Mouse (Mus musculus): ENCODE measurements at regions not wholly inside any gene's neighbourhood (a gene's known extent, or its start where the extent isn't known, plus 50 kb on each side); places are given as distances from the start of the nearest gene placed in this dataset.
"Not testable (repeated sequence)": the region's sequence is repeated elsewhere in the genome, so short reads cannot be mapped to it uniquely, and the experiment has no call there.

DNA sequence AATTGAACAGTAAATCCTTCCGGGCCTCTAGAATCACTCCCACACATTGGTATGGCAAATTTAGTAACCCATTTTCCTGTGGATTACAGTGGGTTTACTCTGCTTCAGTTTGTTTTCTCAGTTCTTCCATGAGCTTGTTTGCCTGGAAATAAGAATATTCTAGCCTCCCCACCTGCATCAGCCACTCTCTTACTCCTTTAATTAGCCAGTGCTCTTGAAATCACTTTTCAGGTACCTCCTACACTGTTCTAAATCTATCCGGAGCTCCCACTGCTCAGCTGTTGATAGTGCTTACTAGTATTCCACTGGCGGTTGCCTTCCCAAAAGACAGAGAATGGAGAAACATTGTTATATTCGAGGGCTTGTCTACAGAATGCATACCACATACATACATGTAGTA lies 167.1 kb downstream of the Htr7 start:
- no peak for DNase-seq

DNA sequence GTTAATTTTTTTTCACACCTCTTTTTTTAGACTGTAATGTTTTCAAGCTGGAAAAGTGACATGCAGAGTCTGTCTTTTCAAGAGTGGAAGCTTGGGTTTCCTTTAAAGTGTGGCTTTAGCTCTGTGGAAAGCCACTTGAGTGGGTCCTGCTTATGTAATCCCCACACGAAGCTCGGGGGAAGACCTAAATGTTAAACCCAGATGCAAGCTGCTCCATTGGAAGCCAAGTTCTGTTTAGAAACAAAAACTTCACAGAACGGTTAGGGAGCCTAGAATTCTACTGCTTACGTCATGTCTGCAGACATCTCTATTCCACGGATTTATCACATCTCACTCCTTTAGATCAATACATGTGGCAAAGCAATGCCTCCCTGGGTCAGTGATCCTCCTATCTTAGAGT lies 171.0 kb downstream of the Htr7 start:
- no peak for DNase-seq

DNA sequence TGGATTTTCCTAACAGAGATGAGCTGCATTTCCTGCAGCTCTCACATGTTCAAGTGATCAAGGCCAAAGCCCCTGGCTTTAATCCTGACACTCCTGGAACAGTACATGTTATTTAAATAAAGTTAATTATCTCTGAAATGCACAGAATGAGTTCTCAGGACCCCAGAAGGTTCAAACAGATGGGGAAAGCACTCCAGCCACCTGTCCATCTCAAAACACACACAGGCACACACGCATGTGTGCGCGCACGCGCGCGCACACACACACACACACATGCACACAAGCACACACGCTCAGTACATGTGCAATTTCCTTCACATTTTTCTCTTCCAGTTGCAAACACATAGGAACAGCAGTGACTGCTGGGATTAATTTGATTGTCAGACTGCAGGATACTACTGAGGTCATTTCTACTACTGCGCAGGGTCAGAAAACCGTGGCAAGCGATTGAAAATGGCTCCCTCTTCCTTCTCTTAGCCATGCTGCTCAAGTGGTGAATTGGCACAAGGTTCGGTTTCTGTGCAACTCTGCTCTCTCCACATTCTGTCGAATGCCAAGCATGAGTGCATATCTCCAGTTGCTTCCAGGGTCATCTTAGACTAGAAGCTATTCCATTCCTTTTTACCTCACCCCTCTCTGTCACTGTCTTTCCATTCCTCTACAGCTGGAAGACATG lies 175.4 kb downstream of the Htr7 start:
- no peak for DNase-seq

DNA sequence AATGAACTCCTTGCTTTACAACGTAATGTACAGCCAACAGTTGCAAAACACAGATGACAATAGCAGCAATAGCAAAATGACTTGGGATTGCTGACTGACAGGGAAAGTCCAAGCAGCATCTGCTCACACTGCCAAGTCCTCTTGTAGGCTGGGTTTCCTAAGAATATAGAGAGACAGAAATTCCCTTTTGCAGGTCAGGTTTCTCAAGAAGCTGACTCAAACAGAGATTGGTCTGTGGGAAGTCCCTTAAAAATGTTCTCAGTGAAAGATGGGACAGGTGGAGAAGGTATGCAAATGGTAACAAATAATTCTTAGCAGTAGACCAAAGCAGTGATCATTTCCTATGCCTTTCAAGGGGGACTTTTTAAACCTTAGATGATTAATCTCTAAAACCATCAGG lies 181.8 kb downstream of the Htr7 start:
- no peak for DNase-seq

DNA sequence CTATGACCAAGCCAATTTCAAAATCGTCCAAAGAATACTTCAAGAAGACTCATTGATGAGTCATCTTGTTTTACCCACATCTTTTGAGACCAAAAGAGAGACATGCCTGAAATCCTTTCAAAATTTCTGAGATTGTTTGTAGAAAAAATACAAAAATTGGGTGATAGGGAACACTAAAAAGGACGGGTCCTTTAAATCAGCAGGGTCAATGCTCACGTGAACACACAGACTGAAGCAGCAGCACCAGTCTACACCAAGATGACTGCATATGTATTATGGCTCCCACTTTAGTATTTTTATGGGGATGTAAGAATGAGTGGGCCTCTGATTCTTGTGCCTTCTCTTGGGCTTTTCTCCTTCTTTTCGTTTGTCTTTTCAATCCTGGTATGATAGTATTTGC lies 186.6 kb downstream of the Htr7 start:
- no peak for DNase-seq

DNA sequence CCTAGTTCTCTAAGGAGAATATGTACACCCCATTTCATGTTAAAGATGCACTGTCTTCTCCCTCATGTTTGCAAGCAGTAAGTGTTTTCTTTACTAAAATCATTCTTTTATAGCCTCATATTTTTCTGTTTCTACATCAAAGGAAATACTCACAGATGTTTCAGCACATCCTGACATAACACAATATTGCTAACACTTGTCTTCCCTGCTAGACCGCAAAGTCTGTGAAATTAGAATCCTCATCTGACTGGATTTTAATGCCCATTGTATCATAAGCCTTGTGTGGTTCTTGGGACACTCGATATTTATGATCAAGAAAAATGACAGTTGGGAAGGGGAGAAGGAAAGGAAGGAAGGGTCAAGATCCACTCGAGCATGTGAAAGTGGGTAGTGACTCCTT lies 188.8 kb downstream of the Htr7 start:
- DNase-seq, result no peak

DNA sequence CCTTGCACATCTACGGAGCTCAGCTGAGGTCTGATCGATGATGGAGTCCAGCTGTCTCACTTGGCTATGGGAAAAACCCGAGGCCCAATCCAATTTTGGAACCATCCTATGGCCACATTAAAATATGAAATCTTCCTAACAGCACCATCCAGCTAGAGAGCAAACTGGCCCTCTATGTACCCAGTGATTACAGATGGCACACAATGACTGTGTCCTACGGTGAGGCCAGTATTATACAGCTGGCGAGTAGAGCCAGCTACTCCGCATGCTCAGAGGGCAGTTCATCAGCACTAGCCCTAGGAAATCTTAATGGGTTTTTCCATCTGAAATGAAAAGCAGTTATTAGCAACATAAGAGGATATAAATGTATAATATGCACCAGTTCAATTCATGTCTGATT lies 194.3 kb downstream of the Htr7 start:
- DNase-seq, result no peak

DNA sequence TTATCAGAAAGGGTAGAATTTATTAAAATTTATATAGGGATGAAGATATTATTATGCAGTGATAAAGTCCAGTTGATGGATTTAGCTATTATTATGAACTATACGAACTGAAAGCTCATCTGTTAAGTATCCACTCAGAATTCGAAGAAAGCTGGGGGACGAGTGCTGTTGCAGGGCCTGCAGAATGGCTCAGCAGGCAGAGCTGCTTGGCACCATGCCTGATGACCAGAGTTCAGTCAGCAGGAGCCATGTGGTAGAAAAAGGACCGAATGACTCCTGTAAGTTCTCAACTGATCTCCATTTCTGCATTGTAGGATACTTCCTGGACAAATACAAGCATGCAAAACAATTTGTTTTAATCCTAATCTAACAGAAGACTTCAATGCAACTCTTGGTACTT lies 195.9 kb downstream of the Htr7 start:
- DNase-seq, result no peak

DNA sequence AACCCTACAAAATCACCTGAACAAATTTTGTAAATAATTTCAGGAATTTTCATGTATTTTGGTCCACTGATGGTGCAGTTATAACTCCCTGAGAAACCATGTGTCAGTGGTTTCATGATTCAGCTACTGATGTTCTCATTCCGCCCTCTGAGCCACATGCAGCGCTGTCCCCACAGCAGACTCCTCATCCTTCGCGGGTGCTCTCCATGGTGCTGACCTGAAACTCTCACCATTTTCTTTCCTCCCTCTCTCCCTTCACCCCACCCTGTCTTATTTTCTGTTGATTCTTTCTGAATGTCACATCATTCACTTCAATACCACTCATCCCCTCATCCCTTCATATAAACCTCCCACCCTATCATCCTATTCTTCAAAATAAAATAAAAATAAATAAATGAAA lies 224.3 kb downstream of the Htr7 start:
- peak in 1 of 2 experiments; percentile 5 for DNase-seq

DNA sequence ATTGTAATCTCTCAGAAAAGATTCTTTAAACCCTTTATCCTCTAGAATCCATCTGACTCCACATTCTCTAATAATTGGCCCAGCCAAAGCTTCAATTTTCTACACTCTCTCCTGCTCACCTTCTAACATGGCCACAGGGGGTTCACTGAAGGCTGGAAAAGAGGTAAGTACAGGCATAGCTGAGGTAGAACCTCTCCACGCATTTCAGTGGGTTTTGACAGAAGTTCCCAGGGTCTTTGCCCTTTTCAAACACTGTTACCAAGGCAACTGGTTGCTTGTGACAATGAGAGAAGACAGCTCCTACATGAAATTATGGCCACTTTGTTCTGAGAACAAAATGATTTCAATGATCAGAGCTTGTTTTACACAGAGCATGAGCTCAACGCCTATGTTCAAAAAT lies 231.2 kb downstream of the Htr7 start:
- DNase-seq, result no peak

DNA sequence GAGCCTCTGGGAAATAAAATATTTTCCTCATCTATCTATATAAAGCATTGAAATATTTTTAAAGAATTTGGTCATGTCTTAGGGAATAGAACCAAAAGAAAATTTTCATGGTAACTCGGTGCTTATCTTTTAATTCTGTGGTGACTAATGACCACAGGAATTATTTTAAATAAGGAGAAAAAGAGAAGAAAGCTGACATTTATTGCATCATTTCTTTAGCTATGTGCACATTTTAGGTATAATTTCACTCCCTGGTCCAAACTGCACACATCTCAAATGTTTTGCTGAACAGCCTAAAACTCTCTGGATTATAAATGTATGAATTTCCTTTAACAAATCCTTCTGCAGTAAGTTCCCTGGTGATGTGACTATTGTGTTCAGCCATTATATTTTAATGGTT lies 237.7 kb downstream of the Htr7 start:
- DNase-seq, result no peak

DNA sequence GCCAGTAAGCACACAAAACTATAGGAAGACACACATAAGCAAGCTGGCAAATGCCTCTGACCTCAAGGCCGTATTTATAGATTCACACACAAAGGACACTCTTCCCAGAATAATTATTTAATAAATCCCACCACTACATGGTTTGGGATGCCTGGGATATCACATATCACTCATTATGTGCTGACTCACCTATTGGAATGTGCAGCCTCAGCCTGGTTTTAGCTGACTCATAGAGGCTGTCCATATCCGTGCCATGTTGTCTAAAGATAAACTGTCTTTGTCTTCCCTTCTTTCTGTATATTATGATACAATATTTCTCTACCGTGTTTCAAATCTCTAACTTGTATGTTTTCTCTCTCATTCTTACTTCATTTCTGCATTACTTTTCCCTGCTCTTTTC lies 262.6 kb downstream of the Htr7 start:
- no peak for DNase-seq

DNA sequence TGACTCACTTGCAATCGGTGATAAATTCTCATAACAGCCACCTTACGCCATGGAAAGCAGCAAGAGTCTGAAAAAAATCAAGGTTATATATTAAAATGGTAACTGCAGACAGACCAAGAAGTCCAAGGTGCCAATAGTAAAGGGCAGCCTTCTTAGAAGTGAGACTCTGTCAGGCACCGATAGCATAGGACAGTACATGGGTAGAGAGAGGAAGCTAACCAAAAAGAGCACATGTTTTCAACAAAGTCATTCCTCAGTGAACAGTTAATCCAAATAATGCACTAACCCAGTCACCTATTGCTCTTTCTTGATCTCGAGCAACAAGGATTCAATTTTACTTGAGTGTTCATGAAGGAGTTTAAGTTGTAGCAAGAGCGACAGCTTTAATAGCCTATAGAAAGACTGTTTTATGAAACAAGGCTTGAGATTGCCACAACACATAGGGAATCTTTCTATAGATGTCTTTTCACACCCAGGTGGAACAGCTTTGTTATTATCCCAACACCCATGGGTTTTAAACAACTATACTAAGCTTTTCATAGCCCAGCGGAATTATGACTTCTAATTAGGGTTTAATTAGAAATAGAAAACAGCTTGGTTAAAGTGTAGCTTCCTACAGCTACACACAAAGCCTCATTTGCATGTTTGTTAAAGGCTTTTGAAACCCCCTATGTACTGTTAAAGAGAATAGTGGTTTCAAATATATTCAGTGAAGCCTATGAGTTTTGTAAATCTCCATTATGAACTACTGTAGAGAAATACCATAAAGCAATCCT lies 269.9 kb downstream of the Htr7 start:
- DNase-seq, result no peak

DNA sequence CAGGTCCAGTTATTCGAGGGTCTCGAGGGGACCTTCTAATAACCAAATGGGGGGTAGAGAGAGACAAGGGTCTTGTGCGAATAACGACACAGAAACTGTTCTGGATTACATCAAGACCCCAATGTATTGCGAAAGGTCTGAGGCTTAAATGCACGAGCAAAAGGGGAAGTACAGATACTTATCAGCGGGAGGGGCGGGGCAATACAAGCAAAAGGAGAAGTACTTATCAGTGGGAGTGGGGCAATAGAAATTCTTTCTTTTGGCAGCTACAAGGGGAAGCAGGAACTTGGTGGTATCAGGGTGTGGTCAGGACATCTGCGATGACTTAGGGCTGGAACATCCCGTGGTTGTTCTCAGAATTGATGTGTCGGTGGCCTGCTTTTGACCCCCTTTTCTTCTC lies 295.6 kb downstream of the Htr7 start:
- DNase-seq, result not testable (repeated sequence)

DNA sequence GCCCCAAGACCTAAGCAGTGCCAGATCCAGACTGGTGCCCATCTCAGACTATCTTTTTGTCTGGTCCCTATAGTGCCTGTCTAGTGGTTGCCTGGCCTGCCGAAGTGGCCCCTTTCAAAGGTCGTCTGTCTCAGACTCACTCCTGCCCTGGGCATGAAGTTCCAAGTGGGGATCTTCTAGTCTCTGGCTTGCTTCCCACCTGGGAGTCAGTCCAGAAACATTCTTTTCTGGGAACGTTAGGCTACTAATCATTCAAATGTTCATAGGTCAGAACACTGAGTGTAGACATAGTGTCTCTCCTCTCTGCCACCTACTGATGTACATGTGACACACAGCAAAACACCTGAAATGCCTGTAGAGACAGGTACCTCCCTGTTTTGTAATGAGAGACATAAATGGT lies 297.6 kb downstream of the Htr7 start:
- no peak for DNase-seq

DNA sequence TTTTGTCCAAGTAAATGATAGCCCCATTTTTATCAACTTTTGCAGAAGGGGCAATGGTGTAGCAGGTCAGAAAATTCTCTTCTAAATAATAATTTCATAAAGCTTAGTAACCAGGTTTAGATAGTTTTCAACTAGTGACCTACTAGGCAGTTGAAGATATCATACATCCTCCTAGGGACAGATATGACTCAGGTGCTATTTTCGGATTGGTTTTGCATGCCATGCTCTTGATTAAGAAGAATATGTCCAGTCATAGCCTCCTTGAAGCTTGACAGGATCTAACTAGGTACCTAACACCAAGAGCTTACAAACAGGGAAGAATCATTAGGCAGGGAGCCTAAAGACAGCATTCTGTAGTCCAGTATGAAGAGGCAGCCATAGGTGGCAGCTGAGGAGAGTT lies 301.8 kb downstream of the Htr7 start:
- DNase-seq, result no peak

DNA sequence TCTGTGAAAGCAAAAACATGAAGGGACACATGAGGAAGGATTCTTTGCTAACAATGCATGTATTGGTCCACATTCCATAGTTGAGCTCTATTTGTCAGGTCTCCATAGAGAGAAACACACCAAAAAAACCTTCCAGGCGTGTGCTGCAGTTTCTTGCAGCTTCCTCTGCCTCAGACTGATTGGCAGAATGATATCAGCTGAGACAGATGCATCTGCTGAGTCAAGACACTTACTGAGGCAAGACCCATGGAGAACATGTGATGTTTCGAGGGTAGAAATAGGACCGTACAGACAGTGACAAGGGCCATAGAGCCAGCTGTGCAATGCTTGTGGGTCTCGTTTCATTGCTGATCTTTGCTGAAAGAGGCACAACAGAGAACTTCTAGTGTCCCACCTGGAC lies 321.6 kb downstream of the Htr7 start:
- no peak for DNase-seq

DNA sequence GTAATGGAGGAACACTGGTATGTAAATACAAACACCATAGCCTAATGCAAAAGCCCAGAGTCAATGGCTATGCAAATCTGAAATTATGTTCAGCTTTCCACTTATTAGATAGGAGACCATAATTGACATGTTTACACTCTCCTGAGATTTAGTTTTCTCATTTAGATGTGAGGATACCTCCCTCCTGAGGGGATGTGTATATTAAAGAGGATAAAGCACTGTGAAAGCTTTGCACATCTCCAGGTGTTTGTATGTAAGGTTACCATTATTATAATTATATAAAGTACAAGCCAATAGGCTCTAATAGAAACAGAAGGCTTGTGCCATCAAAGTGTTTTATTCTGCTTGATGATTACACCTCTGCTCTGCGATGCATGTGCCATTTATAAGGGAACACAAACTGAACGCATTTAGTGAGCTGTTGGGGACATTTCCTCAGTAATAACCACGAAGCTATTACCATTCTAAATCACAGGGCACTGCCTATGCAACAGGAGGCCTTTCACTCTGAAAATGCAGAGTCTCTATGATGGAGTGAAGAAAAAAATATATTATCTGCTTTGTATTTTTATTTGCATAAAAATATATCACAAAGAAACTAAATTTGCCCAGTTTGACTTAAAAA lies 328.8 kb downstream of the Htr7 start:
- no peak for DNase-seq
